Mouse (Mus musculus): ENCODE results near the gene March4.

DNA sequence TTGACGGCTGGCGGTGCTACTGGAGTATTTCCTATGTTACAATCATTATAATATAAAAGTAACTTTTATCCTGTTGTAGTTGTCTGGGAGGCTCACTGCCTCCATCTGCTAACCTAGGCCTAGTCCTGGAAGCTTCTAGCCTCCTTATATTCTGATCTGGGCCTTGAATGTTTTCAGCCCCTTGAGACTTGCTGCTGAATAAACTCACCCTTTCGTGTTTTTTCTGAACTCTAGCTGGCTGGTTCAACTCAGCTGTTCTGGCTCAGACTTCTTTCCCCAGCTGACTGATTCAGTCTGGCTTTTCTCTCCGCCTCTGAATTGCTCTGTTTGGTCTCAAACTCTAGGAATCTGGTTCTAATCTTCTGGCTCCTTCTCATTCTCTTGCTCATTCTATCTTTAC lies 47.2 kb upstream of the March4 start:
- TF ChIP-seq CTCF (IDR thresholded peaks at IDR 0.05; ENCODE audit: borderline replicate concordance, insufficient read depth, low read depth, low read length) (no peak), POLR2A (IDR thresholded peaks at IDR 0.05; ENCODE audit: borderline replicate concordance, insufficient read depth, low read length) (no peak)
